Mouse (Mus musculus): ENCODE measurements around the gene 1700020A23Rik. TPM values are rescaled to one million over a fixed set of nuclear protein-coding genes. Genes with fewer than 3 reads are reported as not detected.

The 1700020A23Rik gene
- polyA plus RNA-seq, 1 experiment = not detected

DNA sequence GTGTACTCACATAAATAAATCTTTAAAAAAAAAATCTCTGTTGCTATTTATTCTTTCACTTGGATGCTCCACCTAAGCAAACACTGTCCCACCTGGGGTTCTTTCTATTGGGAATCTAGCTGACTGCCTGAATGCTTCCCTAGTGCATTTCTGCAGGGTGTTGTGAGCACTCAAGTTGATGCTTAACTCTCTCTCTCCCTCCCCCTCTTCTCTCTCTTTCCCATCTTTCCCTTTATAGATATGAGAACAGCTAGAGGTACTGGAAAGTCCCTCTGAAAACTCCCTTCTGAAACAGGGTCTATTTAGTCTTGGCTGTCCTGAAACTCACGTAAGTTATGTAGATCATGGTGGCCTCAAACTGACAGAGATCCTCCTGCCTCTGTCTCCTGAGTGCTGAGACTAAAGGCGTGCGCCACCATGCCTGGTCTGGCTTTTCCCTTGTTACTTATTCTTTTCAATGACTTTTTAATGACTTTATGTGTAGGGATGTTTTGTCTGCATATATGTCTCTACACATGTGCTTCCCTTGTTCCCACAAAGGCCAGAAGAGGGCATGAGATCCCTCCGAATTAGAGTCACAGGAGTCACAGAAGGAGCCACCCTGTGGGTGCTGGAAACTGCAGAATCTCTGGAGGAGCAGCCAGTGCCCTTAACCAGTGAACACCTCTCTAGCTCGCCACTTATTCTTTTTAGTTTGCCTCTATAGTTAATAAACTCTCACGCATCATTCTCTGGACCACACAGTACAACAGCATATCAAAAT is 9.2 kb downstream of the 1700020A23Rik start:
- DNase-seq (ENCODE audit: low read depth) = no peak
- peak; percentile 17; the same call in 1 of the 2 replicates for TF ChIP-seq CTCF (IDR thresholded peaks at IDR 0.05; ENCODE audit: borderline replicate concordance, extremely low read depth, insufficient read depth, insufficient read length)
- no peak for TF ChIP-seq POLR2A (IDR thresholded peaks at IDR 0.05; ENCODE audit: borderline replicate concordance, extremely low read depth, insufficient read depth, insufficient read length, poor library complexity, severe bottlenecking)

GRCm38 (mm10) chr2:130421781-130422620 is 16.9 kb downstream of the 1700020A23Rik start:
- TF ChIP-seq POLR2A (IDR thresholded peaks at IDR 0.05; ENCODE audit: borderline replicate concordance, extremely low read depth, insufficient read depth, insufficient read length, poor library complexity, severe bottlenecking) (no peak), CTCF (IDR thresholded peaks at IDR 0.05; ENCODE audit: borderline replicate concordance, extremely low read depth, insufficient read depth, insufficient read length) (no peak)

DNA sequence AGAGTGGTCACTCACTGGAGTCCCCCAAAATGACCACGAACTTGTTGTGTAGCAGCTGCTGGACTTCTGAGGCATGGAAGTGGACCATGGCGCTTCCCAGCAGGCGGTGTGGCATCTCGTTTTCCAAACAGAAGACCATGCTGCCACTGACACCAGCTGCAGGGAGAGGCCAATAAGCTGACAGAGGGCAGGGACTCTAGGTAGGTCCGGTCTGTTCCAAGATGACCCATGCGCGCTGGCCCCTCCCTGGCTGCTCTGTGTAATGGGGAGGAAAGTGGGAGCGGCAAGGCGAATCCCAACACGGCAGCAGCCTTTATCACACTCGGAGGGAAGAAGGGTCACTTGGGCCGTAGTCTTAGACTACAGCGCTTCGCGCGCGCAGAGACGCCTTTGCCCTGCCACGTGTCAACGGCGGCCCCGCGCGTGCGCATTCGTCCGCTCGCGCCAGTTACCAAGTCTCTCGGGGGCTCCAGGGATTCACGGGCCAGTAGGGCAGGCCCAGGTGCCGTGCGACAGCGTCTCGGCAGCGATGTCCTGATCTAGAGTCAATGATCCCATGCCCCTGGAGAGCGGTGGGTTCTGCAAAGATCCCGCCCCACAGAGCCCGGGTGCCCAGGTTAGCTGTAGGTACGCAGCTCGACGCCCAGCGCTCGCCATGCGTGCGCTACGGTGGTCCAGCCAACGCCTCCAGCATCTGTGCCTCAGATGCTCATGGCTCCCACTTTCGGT is 18.5 kb downstream of the 1700020A23Rik start:
- peak; percentile 51; the same call in 1 of the 2 replicates for TF ChIP-seq POLR2A (IDR thresholded peaks at IDR 0.05; ENCODE audit: borderline replicate concordance, extremely low read depth, insufficient read depth, insufficient read length, poor library complexity, severe bottlenecking)
- TF ChIP-seq CTCF (IDR thresholded peaks at IDR 0.05; ENCODE audit: borderline replicate concordance, extremely low read depth, insufficient read depth, insufficient read length) = no peak

More at GRCm38 (mm10) chr2:130421781-130422620, 16.9 kb downstream of the 1700020A23Rik start:
- no peak for DNase-seq (ENCODE audit: low read depth)

GRCm38 (mm10) chr2:130424126-130424853 is 19.2 kb downstream of the 1700020A23Rik start, which contains the start of the genes Vps16 and Pced1a:
Gene Vps16 (plus strand): TSS chr2:130424339.
Gene Pced1a (minus strand): TSS chr2:130424701.
- TF ChIP-seq POLR2A (IDR thresholded peaks at IDR 0.05; ENCODE audit: borderline replicate concordance, extremely low read depth, insufficient read depth, insufficient read length, poor library complexity, severe bottlenecking) (no peak; the same call in 1 of the 2 replicates), CTCF (IDR thresholded peaks at IDR 0.05; ENCODE audit: borderline replicate concordance, extremely low read depth, insufficient read depth, insufficient read length) (peak; percentile 60)
- peak; percentile 97 for DNase-seq (ENCODE audit: low read depth)

More for the DNA sequence above, 18.5 kb downstream of the 1700020A23Rik start:
- DNase-seq (ENCODE audit: low read depth) = peak; percentile 92

DNA sequence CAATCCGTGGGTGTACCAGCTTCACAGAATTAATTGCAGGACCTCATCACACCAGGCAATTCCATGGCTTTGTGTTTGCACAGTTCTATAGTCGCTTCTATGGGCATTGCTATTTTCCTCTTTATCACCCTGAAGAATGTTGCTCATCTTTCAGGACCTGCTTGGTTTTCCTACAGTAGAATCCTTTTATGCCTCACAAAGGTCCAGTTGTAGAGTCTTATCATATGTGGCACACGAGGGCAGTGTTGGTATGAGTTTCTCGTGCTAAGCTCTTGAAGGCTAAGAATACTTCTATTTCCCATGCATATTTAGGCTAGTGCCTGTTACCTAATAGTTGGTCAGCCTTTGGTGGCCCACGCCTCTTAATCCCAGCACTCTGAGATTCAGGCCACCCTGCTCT is 20.1 kb downstream of the 1700020A23Rik start:
- peak; percentile 62 for DNase-seq (ENCODE audit: low read depth)
- TF ChIP-seq POLR2A (IDR thresholded peaks at IDR 0.05; ENCODE audit: borderline replicate concordance, extremely low read depth, insufficient read depth, insufficient read length, poor library complexity, severe bottlenecking) (no peak), CTCF (IDR thresholded peaks at IDR 0.05; ENCODE audit: borderline replicate concordance, extremely low read depth, insufficient read depth, insufficient read length) (no peak)

DNA sequence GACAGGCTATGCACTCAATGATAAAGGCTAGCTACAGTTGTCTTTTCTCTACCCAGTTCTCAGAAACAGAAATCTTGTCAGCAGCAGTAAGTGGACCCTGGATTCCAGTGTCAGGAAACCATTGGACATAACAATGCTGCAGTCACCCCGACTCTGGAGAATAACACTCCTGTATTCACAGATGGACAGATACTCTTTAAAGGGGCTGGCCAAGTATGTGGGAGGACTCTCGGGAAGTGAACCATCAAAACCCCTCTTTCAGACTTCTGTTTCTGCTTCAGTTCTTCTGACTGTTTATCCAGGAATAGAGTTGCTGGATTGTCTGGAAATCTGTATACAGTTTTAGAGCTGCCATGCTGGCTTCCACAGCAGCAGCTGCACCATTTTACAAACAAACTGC is 24.8 kb downstream of the 1700020A23Rik start:
- TF ChIP-seq POLR2A (IDR thresholded peaks at IDR 0.05; ENCODE audit: borderline replicate concordance, extremely low read depth, insufficient read depth, insufficient read length, poor library complexity, severe bottlenecking) (no peak), CTCF (IDR thresholded peaks at IDR 0.05; ENCODE audit: borderline replicate concordance, extremely low read depth, insufficient read depth, insufficient read length) (no peak)
- no peak for DNase-seq (ENCODE audit: low read depth)

DNA sequence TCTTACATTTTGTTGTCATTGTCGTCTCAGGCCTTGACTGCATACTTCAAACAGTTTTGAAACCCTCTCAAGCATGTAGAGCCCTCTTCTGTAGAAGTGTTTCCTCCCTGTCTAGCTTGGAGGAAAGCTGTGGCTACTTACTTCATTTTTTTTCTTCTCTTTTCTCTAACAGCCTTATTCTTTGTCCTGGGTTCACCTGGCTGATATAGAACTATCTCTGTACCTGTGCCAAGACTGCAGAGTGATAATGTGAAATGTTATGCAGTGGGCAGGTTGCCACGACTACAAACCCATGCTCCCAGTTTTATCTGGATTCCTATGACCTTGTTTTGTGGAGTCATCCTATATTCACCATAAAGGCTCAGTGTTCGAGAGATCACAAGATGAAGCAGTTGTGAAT is 25.4 kb downstream of the 1700020A23Rik start:
- DNase-seq (ENCODE audit: low read depth) = no peak
- TF ChIP-seq CTCF (IDR thresholded peaks at IDR 0.05; ENCODE audit: borderline replicate concordance, extremely low read depth, insufficient read depth, insufficient read length) (no peak), POLR2A (IDR thresholded peaks at IDR 0.05; ENCODE audit: borderline replicate concordance, extremely low read depth, insufficient read depth, insufficient read length, poor library complexity, severe bottlenecking) (no peak)

GRCm38 (mm10) chr2:130432157-130432556 is 27.1 kb downstream of the 1700020A23Rik start:
- DNase-seq (ENCODE audit: low read depth) = peak; percentile 15
- TF ChIP-seq POLR2A (IDR thresholded peaks at IDR 0.05; ENCODE audit: borderline replicate concordance, extremely low read depth, insufficient read depth, insufficient read length, poor library complexity, severe bottlenecking) (no peak), CTCF (IDR thresholded peaks at IDR 0.05; ENCODE audit: borderline replicate concordance, extremely low read depth, insufficient read depth, insufficient read length) (no peak)

GRCm38 (mm10) chr2:130433152-130433551 is 28.1 kb downstream of the 1700020A23Rik start:
- peak; percentile 79 for DNase-seq (ENCODE audit: low read depth)
- TF ChIP-seq CTCF (IDR thresholded peaks at IDR 0.05; ENCODE audit: borderline replicate concordance, extremely low read depth, insufficient read depth, insufficient read length) = peak; percentile 70; the same call in 1 of the 2 replicates
- no peak for TF ChIP-seq POLR2A (IDR thresholded peaks at IDR 0.05; ENCODE audit: borderline replicate concordance, extremely low read depth, insufficient read depth, insufficient read length, poor library complexity, severe bottlenecking)

DNA sequence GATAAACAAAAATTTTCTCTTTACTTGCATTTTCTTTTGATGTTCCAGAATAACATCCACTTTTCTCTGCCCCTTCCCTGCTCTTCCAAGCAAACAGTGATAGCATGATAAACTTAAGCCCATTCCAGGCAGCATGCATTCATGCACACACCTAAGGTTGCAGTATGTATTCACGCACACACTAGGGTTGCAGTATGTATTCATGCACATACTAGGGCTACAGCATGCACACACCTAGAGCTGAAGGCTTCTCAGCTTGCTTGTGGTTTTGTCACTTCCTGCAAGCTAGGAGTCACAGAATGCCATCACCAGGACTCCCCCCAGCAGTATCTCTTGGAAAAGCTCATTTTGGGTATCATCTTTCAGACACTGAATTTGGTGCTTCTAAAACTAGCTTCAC is 31.7 kb downstream of the 1700020A23Rik start:
- TF ChIP-seq CTCF (IDR thresholded peaks at IDR 0.05; ENCODE audit: borderline replicate concordance, extremely low read depth, insufficient read depth, insufficient read length) (no peak), POLR2A (IDR thresholded peaks at IDR 0.05; ENCODE audit: borderline replicate concordance, extremely low read depth, insufficient read depth, insufficient read length, poor library complexity, severe bottlenecking) (no peak)
- DNase-seq (ENCODE audit: low read depth) = no peak
